Mouse (Mus musculus): ENCODE data around the gene Ago4.

DNA sequence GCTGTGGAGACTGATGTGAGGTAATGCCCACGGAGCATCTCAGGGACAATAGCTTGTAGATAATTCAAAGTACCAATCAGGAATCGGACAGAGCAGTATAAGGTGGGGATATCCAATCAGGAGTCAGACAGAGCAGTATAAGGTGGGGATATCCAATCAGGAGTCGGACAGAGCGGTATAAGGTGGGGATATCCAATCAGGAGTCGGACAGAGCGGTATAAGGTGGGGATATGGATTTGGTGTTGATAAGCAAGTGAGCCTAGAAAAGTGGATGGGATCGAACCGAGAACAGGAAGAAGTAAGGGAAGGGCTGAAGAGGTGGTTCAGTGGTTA, 30.3 kb downstream of the Ago4 start:
- no peak for TF ChIP-seq POLR2A (IDR thresholded peaks at IDR 0.05; ENCODE audit: extremely low read depth, insufficient read depth, low read length)
- TF ChIP-seq CTCF (IDR thresholded peaks at IDR 0.05; ENCODE audit: low read depth, low read length): no peak
